Mouse (Mus musculus): Measurements from ENCODE around the gene Wiz. TPM values are rescaled to one million over a fixed set of nuclear protein-coding genes. Genes with fewer than 3 reads are reported as not detected.

The Wiz gene
- total and polyA plus RNA-seq, 2 experiments from 2014 or later, result 28.4 to 56.8 TPM

DNA sequence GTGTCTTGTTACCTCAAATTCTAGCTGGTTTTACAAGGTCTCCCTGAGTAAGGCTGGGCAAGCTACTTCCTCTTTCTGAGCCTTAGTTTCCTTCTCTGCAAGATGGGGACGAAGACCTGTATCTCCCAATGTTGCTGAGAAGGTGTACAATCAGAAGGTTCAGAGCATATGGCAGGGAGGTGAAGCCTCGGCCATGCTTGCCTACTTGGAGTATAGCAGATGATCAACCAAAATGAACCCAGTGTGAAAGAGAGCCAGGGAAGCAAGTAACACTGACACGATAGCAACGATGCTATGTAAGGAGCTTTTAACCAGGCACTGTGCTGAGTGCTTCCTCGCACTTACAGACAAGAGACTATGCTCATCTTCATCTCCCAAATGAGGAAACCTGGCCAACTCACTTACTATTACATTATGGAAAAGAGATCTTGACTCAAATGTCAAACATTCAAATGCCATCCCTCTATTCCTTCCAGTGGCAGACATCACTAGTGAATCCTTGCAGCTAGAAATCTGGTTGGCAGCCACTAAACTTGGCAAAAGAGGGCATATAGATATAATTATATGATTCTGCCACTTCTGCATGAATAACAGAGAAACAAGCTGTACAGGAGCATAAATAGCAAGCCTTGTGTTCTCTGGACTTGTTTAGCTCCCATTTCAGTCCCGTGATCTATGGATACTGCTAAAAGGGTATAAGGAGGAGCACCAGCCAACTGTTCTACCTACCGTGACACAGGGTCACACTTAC lies 30.9 kb downstream of the Wiz start:
- no peak for TF ChIP-seq CTCF (IDR thresholded peaks at IDR 0.05; ENCODE audit: low read depth)
- Histone ChIP-seq H3K4me3 (ENCODE audit: low read length) (no peak overlapping the region), H3K27ac (no peak overlapping the region), H3K9me3 (ENCODE audit: low read length) (no peaks in the 10 kb centered on the region), H3K36me3 (ENCODE audit: insufficient read depth, low read length) (peaks cover 72% of the 10 kb centered on the region), H3K4me1 (ENCODE audit: insufficient read depth, low read length) (peaks cover 12% of the 10 kb centered on the region), H3K27me3 (ENCODE audit: insufficient read depth, low read length) (no peaks in the 10 kb centered on the region), H3K4me2 (ENCODE audit: low read depth, low read length) (no peak overlapping the region), H3K9ac (replicated peaks; ENCODE audit: low read length) (no peak overlapping the region)
- 94% methylated on average over 7 of the region's 7 CpGs for WGBS
- DNase-seq (ENCODE audit: low spot score) (no peak), ATAC-seq (no peak)

DNA sequence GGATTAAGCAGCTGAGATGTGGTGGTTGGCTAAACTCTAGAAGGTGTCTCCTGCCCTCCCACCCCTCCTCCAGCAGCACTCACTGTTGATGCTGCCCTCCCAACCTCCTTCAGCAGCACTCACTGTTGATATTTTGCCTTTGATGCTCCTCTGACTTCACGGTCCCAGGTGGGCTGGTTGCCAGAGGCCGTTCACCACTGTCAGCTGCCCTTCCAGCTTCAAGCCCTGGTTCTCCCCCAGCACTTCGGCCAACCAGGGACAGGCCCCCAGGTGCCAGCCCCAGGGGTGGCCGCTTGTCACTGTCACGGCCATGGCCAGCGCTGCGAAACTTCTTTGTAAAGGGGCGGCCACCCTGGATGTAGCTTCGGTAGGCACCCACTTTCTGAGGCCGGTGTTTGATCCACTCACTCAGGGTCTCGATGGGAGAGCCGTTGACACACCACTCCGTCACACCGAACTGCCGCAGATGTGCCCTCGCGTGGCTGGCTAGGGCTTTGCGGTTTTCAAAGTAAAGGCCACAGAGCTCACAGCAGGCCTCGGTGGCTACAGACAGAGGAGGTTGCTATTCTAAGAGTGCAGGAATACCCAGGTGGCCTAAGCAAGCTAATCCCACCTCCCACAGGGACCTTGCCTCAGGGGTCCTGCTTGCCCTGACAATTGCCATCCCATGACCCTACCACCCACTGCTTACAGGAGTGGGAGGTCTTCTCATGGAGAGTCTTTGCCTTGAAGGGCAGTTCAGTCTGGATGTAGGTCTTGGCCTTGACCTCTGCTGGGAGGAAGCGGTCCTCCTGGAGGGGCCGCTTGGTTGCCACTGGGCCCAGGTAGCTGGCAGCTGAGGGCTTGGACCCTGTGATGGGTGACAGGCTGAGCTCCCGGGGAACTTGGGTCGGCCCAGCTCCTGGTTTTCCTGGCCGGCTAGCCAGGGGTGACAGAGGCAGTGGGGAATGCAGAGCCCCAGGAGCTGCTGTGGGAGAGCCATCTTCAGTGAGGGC lies 32.2 kb downstream of the Wiz start:
- no peak for DNase-seq (ENCODE audit: low spot score)
- Histone ChIP-seq H3K36me3 (ENCODE audit: insufficient read depth, low read length) (peaks cover 72% of the 10 kb centered on the region), H3K4me2 (ENCODE audit: low read depth, low read length) (no peak overlapping the region), H3K9me3 (ENCODE audit: low read length) (no peaks in the 10 kb centered on the region), H3K4me1 (ENCODE audit: insufficient read depth, low read length) (0 out of 2 replicates have a peak, but pooled peaks cover 3% of the 10 kb centered on the region), H3K27me3 (ENCODE audit: insufficient read depth, low read length) (no peaks in the 10 kb centered on the region), H3K27ac (no peak overlapping the region), H3K4me3 (ENCODE audit: low read length) (no peak overlapping the region), H3K9ac (replicated peaks; ENCODE audit: low read length) (no peak overlapping the region)
- TF ChIP-seq CTCF (IDR thresholded peaks at IDR 0.05; ENCODE audit: low read depth), result no peak
- no peak for ATAC-seq
- 78% methylated on average over 24 of the region's 24 CpGs for WGBS

GRCm38 (mm10) chr17:32356281-32356680 lies 33.0 kb downstream of the Wiz start:
- TF ChIP-seq CTCF (IDR thresholded peaks at IDR 0.05; ENCODE audit: low read depth), result no peak
- H3K27ac ChIP-seq, result no peak overlapping the region
- no peak overlapping the region for H3K4me3 ChIP-seq (ENCODE audit: low read length)
- no peak overlapping the region for H3K9ac ChIP-seq (replicated peaks; ENCODE audit: low read length)
- 89% methylated on average over 9 of the region's 9 CpGs for WGBS
- H3K27me3 ChIP-seq (ENCODE audit: insufficient read depth, low read length), result no peaks in the 10 kb centered on the region
- H3K9me3 ChIP-seq (ENCODE audit: low read length), result no peaks in the 10 kb centered on the region
- peaks cover 68% of the 10 kb centered on the region for H3K36me3 ChIP-seq (ENCODE audit: insufficient read depth, low read length)
- no peak for ATAC-seq
- no peak for DNase-seq (ENCODE audit: low spot score)
- no peak overlapping the region for H3K4me2 ChIP-seq (ENCODE audit: low read depth, low read length)
- H3K4me1 ChIP-seq (ENCODE audit: insufficient read depth, low read length), result 0 out of 2 replicates have a peak, but pooled peaks cover 3% of the 10 kb centered on the region

GRCm38 (mm10) chr17:32355031-32355430 lies 34.2 kb downstream of the Wiz start:
- DNase-seq (ENCODE audit: low spot score), result no peak
- Histone ChIP-seq H3K9ac (replicated peaks; ENCODE audit: low read length) (no peak overlapping the region), H3K4me3 (ENCODE audit: low read length) (no peak overlapping the region), H3K27me3 (ENCODE audit: insufficient read depth, low read length) (no peaks in the 10 kb centered on the region), H3K4me1 (ENCODE audit: insufficient read depth, low read length) (0 out of 2 replicates have a peak, but pooled peaks cover 3% of the 10 kb centered on the region), H3K36me3 (ENCODE audit: insufficient read depth, low read length) (peaks cover 61% of the 10 kb centered on the region), H3K4me2 (ENCODE audit: low read depth, low read length) (no peak overlapping the region), H3K9me3 (ENCODE audit: low read length) (no peaks in the 10 kb centered on the region), H3K27ac (no peak overlapping the region)
- 85% methylated on average over 6 of the region's 6 CpGs for WGBS
- no peak for TF ChIP-seq CTCF (IDR thresholded peaks at IDR 0.05; ENCODE audit: low read depth)
- ATAC-seq, result no peak

GRCm38 (mm10) chr17:32354211-32354610 lies 35.0 kb downstream of the Wiz start:
- no peak for TF ChIP-seq CTCF (IDR thresholded peaks at IDR 0.05; ENCODE audit: low read depth)
- Histone ChIP-seq H3K27me3 (ENCODE audit: insufficient read depth, low read length) (no peaks in the 10 kb centered on the region), H3K36me3 (ENCODE audit: insufficient read depth, low read length) (peaks cover 53% of the 10 kb centered on the region), H3K27ac (0 out of 2 replicates have a peak overlapping the region, but pooled peaks have one; percentile 45), H3K9ac (replicated peaks; ENCODE audit: low read length) (no peak overlapping the region), H3K4me1 (ENCODE audit: insufficient read depth, low read length) (0 out of 2 replicates have a peak, but pooled peaks cover 3% of the 10 kb centered on the region), H3K9me3 (ENCODE audit: low read length) (no peaks in the 10 kb centered on the region), H3K4me2 (ENCODE audit: low read depth, low read length) (no peak overlapping the region), H3K4me3 (ENCODE audit: low read length) (no peak overlapping the region)
- DNase-seq (ENCODE audit: low spot score) (peak; percentile 33), ATAC-seq (no peak)
- 33% methylated on average over 5 of the region's 5 CpGs for WGBS

GRCm38 (mm10) chr17:32353696-32354095 lies 35.5 kb downstream of the Wiz start:
- Histone ChIP-seq H3K4me3 (ENCODE audit: low read length) (no peak overlapping the region), H3K9ac (replicated peaks; ENCODE audit: low read length) (no peak overlapping the region), H3K4me1 (ENCODE audit: insufficient read depth, low read length) (0 out of 2 replicates have a peak, but pooled peaks cover 3% of the 10 kb centered on the region), H3K9me3 (ENCODE audit: low read length) (no peaks in the 10 kb centered on the region), H3K27me3 (ENCODE audit: insufficient read depth, low read length) (no peaks in the 10 kb centered on the region), H3K4me2 (ENCODE audit: low read depth, low read length) (no peak overlapping the region), H3K36me3 (ENCODE audit: insufficient read depth, low read length) (peaks cover 48% of the 10 kb centered on the region), H3K27ac (no peak overlapping the region)
- WGBS, result 15% methylated on average over 4 of the region's 4 CpGs
- peak; percentile 57 for ATAC-seq
- TF ChIP-seq CTCF (IDR thresholded peaks at IDR 0.05; ENCODE audit: low read depth), result no peak
- peak; percentile 91 for DNase-seq (ENCODE audit: low spot score)
